ENCODE assay signal across 29 mouse cellular contexts in the genomic region with DNA sequence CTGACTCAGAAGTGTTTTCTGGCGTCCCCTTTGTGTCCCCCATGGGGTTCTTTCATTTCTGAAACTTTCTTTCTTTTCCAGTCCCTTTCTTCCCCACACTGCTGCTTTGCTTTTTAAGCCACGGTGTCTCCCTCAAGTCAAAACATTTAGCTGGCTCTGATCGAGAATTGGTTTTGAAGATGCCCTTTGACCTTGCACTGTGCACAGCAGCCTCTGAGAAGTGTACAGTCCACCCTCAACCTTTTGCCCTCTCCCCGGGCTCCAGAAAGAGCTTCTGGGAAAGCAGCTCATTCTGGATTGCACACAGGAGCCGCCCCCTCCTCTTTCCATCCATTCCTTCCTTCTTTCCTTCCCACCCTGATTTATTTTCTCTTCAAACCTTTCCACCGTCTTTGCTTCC. TPM values are rescaled to one million over a fixed set of nuclear protein-coding genes. Genes with fewer than 3 reads are reported as not detected.
DNase-seq lines count a peak whose midpoint lies in the region; ATAC-seq and TF ChIP-seq lines count a peak whose summit lies in the region.
"Had no signal": no experiment of that assay in that cellular context is flagged by ENCODE, and none has a peak within 500 bp of the region (broad histone marks: within the 10 kb centered on the region; RNA-seq: fewer than 3 reads in every experiment).

No protein-coding gene starts in this region.

- no peak overlapping the region for H3K4me2 ChIP-seq in liver, embryonic 12.5 days
- no peak overlapping the region for H3K4me2 ChIP-seq in liver, postnatal 0 days (ENCODE audit: low read depth, low read length)
- H3K4me2 ChIP-seq: embryonic facial prominence, embryonic 13.5 days; forebrain, embryonic 12.5 days; forebrain, embryonic 15.5 days; heart, embryonic 13.5 days; hindbrain, embryonic 12.5 days; hindbrain, embryonic 15.5 days; intestine, embryonic 15.5 days had no signal

- no peak for ATAC-seq in liver, embryonic 12.5 days
- ATAC-seq in liver, postnatal 0 days, result no peak
- ATAC-seq: forebrain, embryonic 15.5 days; intestine, embryonic 15.5 days; Patski had no signal

- TF ChIP-seq CTCF in liver, adult 2 months (IDR thresholded peaks at IDR 0.05; ENCODE audit: low read depth, low read length), result no peak
- no peak for TF ChIP-seq CTCF in liver, postnatal 0 days (IDR thresholded peaks at IDR 0.05; ENCODE audit: low read depth)

- peak overlapping the region; percentile 76 for H3K27ac ChIP-seq in liver, adult 2 months (replicated peaks; ENCODE audit: insufficient read depth, low read depth, low read length)
- H3K27ac ChIP-seq in liver, embryonic 12.5 days, result peak overlapping the region; percentile 12; the same call in 1 of the 2 replicates
- H3K27ac ChIP-seq in liver, postnatal 0 days (ENCODE audit: low read depth), result 0 out of 2 replicates have a peak overlapping the region, but pooled peaks have one; percentile 22
- H3K27ac ChIP-seq: embryonic facial prominence, embryonic 10.5 days; embryonic facial prominence, embryonic 13.5 days; forebrain, embryonic 12.5 days; forebrain, embryonic 15.5 days; hindbrain, embryonic 12.5 days; hindbrain, embryonic 15.5 days; intestine, embryonic 15.5 days had no signal

- H3K9me3 ChIP-seq in liver, embryonic 12.5 days (replicated peaks), result no peaks in the 10 kb centered on the region
- H3K9me3 ChIP-seq in liver, postnatal 0 days (ENCODE audit: low read length), result no peaks in the 10 kb centered on the region
- H3K9me3 ChIP-seq: embryonic facial prominence, embryonic 10.5 days; embryonic facial prominence, embryonic 13.5 days; forebrain, embryonic 12.5 days; forebrain, embryonic 15.5 days; heart, embryonic 13.5 days; hindbrain, embryonic 12.5 days; hindbrain, embryonic 15.5 days; intestine, embryonic 15.5 days had no signal

- peaks cover 24% of the 10 kb centered on the region for H3K4me1 ChIP-seq in liver, adult 2 months (ENCODE audit: control insufficient read depth, insufficient read depth, low read length)
- H3K4me1 ChIP-seq in liver, embryonic 12.5 days, result 0 out of 2 replicates have a peak, but pooled peaks cover 3% of the 10 kb centered on the region
- peaks cover 5% of the 10 kb centered on the region; the same call in 1 of the 2 replicates for H3K4me1 ChIP-seq in liver, postnatal 0 days (ENCODE audit: insufficient read depth)
- H3K4me1 ChIP-seq: embryonic facial prominence, embryonic 13.5 days; forebrain, embryonic 15.5 days; hindbrain, embryonic 12.5 days; hindbrain, embryonic 15.5 days; intestine, embryonic 15.5 days had no signal

- DNase-seq in embryo, embryonic 10.5 days (ENCODE audit: low spot score), result peak; percentile 33
- DNase-seq in embryo, embryonic 9.5 days (ENCODE audit: extremely low spot score), result no peak
- peak; percentile 85 for DNase-seq in liver, adult 2 months (ENCODE audit: extremely low read depth, low read depth, low spot score)
- DNase-seq in liver, result no peak
- DNase-seq in liver, postnatal 0 days, result no peak
- DNase-seq in adrenal gland, postnatal 36 days, result no peak
- DNase-seq in layer of hippocampus, postnatal 25 days (ENCODE audit: extremely low spot score in 1 of 2, low spot score in 1 of 2), result no peak
- DNase-seq: adrenal gland, postnatal 10 days; B cell, adult 2 months; cerebellum, adult 11 months; cerebellum, adult 2 months; cerebellum, adult 9-11 months; cerebellum, postnatal 25 days; gastrocnemius, postnatal 25 days had no signal

- no peak for TF ChIP-seq POLR2A in liver, adult 2 months (IDR thresholded peaks at IDR 0.05; ENCODE audit: extremely low read depth, insufficient read depth, low read length)

- TF ChIP-seq EP300 in liver, postnatal 0 days (IDR thresholded peaks at IDR 0.05; ENCODE audit: low read depth), result no peak

- no peak overlapping the region for H3K4me3 ChIP-seq in liver, adult 2 months (ENCODE audit: insufficient read depth, low read depth, low read length)
- no peak overlapping the region for H3K4me3 ChIP-seq in liver, embryonic 12.5 days
- no peak overlapping the region for H3K4me3 ChIP-seq in liver, postnatal 0 days (ENCODE audit: low read depth, low read length)
- H3K4me3 ChIP-seq: embryonic facial prominence, embryonic 10.5 days; embryonic facial prominence, embryonic 13.5 days; erythroblast, embryonic 14.5 days; forebrain, embryonic 12.5 days; forebrain, embryonic 15.5 days; heart, embryonic 13.5 days; hindbrain, embryonic 12.5 days; hindbrain, embryonic 15.5 days; intestine, embryonic 15.5 days had no signal

- 23% methylated on average over 6 of the region's 6 CpGs for WGBS in liver, adult 2 months
- 57% methylated on average over 6 of the region's 6 CpGs for WGBS in liver, embryonic 12.5 days (ENCODE audit: insufficient replicate concordance)
- 49% methylated on average over 6 of the region's 6 CpGs for WGBS in liver, postnatal 0 days (ENCODE audit: insufficient replicate concordance)

- H3K36me3 ChIP-seq in liver, adult 2 months (ENCODE audit: control insufficient read depth, insufficient read depth, low read length), result no peaks in the 10 kb centered on the region; the same call in 1 of the 2 replicates
- no peaks in the 10 kb centered on the region for H3K36me3 ChIP-seq in liver, embryonic 12.5 days
- no peaks in the 10 kb centered on the region for H3K36me3 ChIP-seq in liver, postnatal 0 days (replicated peaks; ENCODE audit: insufficient read depth, low read length)
- H3K36me3 ChIP-seq: embryonic facial prominence, embryonic 10.5 days; embryonic facial prominence, embryonic 13.5 days; forebrain, embryonic 12.5 days; forebrain, embryonic 15.5 days; G1E; heart, embryonic 13.5 days; hindbrain, embryonic 12.5 days; hindbrain, embryonic 15.5 days; intestine, embryonic 15.5 days had no signal

- 0 out of 2 replicates have a peak overlapping the region, but pooled peaks have one; percentile 26 for H3K9ac ChIP-seq in liver, adult 2 months (ENCODE audit: low read depth, low read length)
- no peak overlapping the region for H3K9ac ChIP-seq in liver, embryonic 12.5 days
- H3K9ac ChIP-seq in liver, postnatal 0 days (replicated peaks), result no peak overlapping the region
- H3K9ac ChIP-seq: embryonic facial prominence, embryonic 13.5 days; forebrain, embryonic 12.5 days; forebrain, embryonic 15.5 days; heart, embryonic 13.5 days; hindbrain, embryonic 12.5 days; hindbrain, embryonic 15.5 days; intestine, embryonic 15.5 days had no signal

- H3K27me3 ChIP-seq in liver, adult 2 months (ENCODE audit: control insufficient read depth, insufficient read depth, low read length), result no peaks in the 10 kb centered on the region
- peaks cover 29% of the 10 kb centered on the region for H3K27me3 ChIP-seq in liver, embryonic 12.5 days (replicated peaks)
- H3K27me3 ChIP-seq in liver, postnatal 0 days (ENCODE audit: insufficient read depth, low read length), result no peaks in the 10 kb centered on the region
- H3K27me3 ChIP-seq: intestine, embryonic 15.5 days had no signal

- no peaks in the 10 kb centered on the region for H3K79me2 ChIP-seq in liver, adult 2 months (ENCODE audit: control insufficient read depth, insufficient read depth, low read length)

RNA-seq across cellular contexts. Expression of a gene that starts 10.3 kb away (rescaled TPM):
- 20.1 and 27.1 TPM in 2 replicates for total RNA-seq in liver, adult 2 months (2014; rRNA removed)
- polyA plus RNA-seq in liver, adult 2 months (2012; rRNA removed), result 22.2 and 23.0 TPM in 2 replicates
- 7.6 TPM in 2 replicates for polyA plus RNA-seq in liver, embryonic 12.5 days (2016; fragmentation: Nextera tagmentation; extraction: Ambion mirVana)
- polyA plus RNA-seq in liver, postnatal 0 days (2015; fragmentation: Nextera tagmentation; extraction: Ambion mirVana), result 10.0 and 11.8 TPM in 2 replicates
- 10 to 100 TPM; 27.5 to 52.3 TPM for total RNA-seq in adrenal gland, postnatal 36 days (2021)
- 100 to 1,000 TPM in 1 of 2 experiments, 10 to 100 TPM in 1; 93.4 to 124 TPM for total RNA-seq in layer of hippocampus, postnatal 25 days (2021)
- total RNA-seq: common myeloid progenitor, adult 5-6 weeks; granulocyte monocyte progenitor cell, adult 5-6 weeks; hematopoietic stem cell, adult 5-6 weeks had no signal
- polyA plus RNA-seq: G1E had no signal

Comparison
In these comparisons a context has a peak if more than half of its experiments do, and no peak if none do; other contexts are left out.
1. DNase-seq: peak in embryo, embryonic 10.5 days (single experiment) and liver, adult 2 months (single experiment); none in embryo, embryonic 9.5 days (single experiment), liver (single experiment), liver, postnatal 0 days (single experiment), adrenal gland, postnatal 36 days (0 of 2) and layer of hippocampus, postnatal 25 days (0 of 2).
2. H3K27ac ChIP-seq: peak in every context shown above with its lines; median percentile 76 in liver, adult 2 months; 22 in liver, postnatal 0 days; 12 in liver, embryonic 12.5 days.